Mouse (Mus musculus) yolk sac, embryonic 10.5 days (tissue): ENCODE measurements around the gene Synj1.

Experiments used
- DNase-seq: peaks from one replicate; pipeline ENCODE4 v3.0.0-alpha.2; 2017; ENCODE audit warnings: low spot score

Synj1 gene

DNA sequence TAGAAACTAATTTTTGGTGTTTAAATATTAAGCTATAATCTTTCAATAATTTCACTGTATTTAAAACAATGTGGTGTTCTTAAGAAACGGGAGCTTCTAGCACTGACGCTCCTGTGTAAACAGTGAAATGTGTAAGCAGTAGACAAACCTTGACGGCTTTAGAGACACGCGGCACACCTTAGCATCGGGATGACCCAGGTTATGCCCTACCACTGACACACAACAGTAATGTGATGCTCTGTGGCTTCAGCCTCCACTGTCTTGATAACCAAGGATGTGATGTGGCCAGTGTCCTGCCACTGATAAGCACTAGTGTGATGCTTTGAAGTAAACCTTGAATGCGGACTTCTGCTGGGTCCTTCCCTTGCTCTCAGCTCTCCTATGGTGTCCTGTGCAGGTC is 69.9 kb downstream of the Synj1 start:
- no peak for DNase-seq

DNA sequence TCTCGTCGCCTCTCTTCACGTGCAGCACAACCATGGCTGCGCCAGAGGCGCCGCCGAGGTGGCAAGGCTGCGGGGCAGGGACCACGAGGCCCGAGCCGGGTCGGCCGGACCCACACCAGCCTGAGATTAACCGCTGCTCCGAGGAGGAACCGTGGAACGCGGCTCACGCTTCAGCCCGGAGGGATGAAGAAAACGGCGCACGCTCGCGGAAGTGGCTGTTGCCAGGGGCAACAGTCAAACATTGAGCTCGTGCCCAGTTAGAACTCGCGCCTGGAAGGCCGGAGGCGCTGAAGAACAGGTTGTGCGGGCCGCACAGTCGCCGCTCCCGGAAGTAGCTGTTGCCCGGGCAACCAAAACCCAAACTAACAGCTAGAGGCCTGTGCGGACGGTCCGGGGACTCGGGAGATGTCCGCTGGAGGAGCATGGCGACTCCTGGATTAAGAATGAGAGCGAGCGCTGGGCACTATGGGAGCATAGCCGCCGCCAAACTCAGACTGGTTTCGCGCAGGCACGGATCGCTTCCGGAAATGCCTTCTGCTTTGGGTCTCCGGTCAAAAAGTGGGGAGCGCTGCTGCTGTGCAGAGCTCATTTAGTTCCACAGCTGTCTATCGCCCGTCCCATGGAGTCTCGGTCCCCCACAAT is 76.3 kb downstream of the Synj1 start, which contains the start of gene Cfap298:
TSS of gene Cfap298 (minus strand) at position 428 of the 642 bp plus-strand sequence.
- DNase-seq: peak; percentile 96

DNA sequence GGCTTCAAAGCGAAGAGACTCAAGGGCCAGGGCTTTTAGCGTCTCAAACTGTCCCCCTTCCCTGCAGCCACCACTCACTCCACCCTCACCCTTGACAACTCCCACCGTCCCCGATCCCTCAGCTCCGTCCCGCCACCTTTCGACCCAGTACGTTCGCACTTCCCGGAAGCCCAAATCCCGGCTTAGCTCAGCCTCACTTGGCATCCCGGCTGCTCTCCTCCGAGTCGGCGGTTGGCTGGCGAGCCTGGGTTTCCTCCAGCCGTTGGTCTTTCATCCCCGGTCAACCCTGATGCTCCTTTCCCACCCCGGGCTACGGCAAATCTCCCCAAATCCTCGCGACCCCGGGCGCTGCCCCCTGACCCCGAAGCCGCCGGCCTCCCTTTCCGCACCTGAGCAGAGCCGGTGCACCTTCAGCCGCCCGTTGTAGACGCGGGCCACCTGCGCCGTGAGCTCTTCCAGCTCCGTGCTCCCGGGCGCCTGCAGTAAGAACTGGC is 76.9 kb downstream of the Synj1 start:
- DNase-seq: no peak

DNA sequence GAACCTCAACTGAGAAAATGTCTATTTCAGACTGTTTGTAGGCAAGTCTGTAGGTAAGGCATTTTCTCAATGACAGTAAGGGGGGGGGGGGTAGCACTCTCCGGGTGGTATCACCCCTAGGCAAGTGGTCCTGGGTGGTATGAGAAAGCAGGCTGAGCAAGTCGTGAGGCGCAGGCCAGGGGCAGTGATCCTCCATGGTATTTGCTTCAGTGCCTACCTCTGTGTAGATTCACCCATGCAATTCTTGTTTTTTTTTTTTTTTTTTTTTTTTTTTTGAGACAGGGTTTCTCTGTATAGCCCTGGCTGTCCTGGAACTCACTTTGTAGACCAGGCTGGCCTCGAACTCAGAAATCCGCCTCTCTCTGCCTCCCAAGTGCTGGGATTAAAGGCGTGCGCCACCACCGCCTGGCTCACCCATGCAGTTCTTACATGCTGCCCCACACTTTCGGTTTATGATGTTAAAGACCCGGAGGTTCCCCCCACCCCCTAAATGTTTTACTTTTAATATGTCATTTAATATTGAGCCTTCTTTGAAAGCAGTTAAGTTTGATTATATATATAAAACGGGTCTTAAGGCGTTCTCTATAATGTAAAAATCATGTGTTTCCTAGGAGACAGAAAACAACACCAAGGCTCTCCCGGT is 77.5 kb downstream of the Synj1 start:
- DNase-seq: no peak

DNA sequence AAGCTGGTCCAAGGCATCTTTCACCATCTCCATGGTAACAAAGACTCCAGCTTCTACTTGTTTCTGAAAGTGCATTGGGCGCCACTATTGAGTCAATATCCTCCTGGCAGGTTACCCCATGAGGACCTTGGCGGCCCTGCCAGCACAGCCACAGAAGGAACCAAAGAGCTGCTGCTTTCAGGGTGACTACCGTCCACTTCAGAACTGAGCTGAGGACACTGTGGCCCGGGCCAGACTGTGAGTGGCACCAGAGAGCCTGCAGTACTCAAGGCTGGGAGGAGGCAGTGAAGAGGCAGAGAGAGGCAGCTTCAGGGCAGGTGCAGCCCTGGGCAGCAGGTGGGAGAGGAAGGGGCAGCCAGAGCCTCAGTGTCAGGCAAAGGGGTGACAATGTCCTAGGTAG is 83.7 kb downstream of the Synj1 start:
- no peak for DNase-seq

DNA sequence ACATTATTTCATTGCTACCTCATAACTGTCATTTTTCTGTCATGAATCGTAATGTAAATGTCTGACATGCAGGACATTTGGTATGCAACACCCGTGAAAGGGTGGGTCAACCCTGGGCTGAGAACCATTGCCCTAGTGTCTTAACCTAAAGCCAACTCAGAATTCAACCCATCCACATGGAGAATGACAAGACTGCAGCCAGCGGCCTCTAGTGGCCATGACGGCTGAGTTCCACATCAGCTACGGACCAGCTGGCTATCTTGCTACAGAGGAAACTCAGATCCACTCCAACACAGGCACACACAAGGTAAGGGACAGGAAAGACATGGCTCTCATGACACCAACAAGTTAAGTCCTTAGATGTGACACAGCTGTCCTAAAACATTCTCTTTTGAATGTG is 85.6 kb downstream of the Synj1 start:
- DNase-seq: peak; percentile 49

DNA sequence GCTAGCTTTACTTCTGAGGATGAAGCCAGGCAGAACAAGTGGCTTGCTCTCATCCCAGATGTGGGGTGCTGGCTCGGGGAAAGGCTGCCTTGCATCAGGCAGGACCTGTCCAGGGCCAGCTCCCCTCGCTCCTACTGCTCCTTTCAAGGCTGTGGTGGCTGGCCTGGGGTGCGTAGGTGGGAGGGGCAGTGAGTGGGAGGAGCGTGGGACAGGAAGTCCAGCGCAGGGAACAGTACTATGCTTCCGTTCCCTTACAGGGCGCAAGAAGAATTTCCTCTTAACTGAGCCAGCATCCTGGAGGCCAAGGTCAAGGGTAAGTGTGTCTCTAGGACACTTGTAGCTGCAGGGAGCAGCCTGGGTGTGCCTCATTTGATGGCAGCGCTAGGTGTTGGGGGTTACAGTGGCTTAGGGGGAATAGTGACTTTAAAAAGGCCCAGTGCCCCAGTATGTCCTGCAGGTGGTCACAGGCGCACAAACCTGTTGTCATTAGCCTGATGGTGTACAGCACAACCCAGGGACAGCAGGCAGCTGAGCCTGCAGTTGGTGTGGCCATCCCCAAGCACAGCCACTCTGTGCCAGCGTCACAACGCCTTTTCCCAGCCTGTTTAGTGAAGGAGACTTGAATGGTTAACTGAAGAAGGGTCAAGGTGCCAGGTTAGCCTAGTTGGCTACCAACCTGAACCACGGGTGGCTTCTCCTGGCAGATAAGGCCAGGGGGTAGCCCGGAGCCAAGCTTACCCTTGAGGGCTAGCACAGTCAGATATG is 86.3 kb downstream of the Synj1 start:
- DNase-seq: no peak

DNA sequence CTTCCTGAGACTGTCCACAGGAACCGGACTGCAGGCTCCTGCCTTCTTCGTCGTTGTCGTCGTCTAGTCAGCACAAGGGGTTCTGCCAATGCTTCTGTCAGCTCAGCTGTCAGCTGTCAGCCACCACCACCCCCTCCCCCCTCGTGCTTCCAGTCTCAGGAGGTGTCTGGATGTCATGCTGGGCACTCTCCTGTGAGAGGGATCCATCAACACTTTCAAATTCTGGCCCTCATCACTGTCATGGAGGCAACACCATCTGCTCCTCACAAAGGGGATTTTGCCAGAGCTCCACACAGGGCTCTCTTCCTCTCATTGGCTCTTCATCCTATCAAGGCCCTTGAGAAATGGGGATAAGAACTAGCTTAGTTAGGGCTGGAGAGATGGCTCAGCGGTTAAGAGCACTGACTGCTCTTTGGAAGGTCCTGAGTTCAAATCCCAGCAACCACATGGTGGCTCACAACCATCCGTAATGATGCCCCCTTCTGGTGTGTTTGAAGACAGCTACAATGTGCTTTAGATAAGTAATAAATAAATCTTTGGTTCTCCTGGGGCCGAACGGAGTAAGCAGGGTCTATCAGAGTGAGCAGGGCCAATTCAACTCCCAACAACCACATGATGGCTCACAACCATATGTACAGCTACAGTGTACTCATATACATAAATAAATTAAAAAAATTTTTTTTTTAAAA is 89.5 kb downstream of the Synj1 start:
- no peak for DNase-seq

DNA sequence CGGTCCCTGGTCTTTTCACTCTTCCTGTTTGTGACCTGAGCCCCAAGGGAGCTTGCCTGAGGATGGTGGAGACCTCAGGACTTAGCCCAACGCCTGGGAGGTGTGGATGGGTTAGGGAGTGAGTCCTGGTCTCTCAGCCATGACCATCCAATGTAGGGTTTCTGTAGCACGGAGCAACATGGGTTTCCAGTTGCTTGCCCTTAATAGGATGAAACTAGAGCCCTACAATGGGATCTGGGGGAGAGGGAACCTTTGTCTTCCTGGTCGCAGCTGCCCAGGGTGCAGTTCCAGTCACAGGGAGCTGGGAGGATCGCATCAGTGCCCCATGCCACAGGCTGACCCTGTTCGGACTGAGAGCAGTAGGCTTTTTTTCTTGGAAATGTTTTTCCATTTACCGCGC is 94.0 kb downstream of the Synj1 start:
- DNase-seq: no peak

DNA sequence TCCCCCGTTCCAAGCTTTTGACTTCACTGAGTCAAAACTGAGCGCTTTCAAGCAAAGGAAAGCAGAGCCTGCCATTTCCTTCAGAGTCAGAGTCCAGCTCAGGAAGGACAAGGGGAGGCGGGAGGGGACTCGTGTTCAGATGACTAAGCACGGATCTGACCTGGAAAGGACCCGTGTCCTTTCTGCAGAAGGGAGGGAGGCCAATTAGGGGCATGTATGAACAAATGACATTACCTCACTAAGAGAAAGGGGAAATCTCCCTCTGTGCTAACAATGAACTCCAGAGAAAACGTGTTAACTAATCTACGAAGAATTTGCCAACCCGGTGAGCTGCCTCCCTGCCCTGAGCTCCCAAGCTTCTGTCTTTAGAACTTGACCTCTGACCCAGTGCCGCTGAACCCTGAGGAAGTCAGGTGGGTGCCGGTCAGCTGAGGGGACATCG is 95.0 kb downstream of the Synj1 start:
- DNase-seq: peak; percentile 80

DNA sequence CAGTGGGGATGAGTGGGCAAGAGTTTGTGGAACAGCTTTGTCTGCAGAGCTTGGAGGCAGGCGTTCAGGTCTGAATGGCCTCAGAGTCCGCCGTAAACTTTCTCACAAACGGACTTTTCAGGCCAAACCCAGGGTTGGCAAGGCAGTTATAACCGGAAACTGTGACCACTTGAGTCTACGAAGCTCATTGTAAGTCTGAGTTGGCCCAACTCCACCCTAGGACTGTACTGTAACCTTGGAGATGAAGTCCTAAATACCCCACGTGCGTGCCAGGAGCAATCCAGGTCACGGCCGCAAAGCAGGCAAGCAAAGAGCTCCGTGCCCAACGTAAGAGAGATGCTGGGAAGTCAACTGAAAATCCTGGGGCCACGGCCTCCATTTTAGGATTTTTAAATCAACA is 99.3 kb downstream of the Synj1 start:
- no peak for DNase-seq

DNA sequence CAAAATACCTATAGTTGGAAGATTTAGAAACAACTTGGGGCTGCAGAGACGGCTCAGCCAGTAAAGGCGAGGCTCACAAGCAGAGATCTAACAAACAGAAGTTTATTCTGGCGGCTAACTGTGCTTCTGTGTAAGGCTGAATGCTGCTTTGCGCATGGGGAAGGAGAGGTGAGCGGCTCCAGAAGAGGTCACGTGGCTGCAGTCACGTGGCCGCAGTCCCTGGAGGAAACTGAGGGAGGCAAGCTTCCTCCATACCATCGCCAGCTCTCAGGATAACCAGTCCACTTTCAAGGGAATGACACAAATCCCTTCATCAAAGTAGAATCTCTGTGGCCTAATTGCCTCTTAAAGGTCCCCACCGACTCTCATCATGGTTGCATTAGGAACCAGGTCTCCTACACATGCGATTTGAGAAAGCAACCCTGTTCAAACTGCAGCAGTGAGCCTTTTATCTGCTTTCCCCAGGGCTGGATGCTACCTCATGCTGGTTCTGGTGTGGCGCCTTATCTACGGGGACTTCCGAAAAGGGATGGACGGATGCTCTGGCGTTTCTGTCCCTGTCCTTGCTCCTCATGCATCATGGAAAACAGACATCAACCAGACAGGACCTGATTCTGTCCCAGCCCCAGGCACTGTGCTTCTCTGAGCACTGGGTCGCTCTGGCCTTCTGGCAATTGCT is 100.1 kb downstream of the Synj1 start:
- no peak for DNase-seq

DNA sequence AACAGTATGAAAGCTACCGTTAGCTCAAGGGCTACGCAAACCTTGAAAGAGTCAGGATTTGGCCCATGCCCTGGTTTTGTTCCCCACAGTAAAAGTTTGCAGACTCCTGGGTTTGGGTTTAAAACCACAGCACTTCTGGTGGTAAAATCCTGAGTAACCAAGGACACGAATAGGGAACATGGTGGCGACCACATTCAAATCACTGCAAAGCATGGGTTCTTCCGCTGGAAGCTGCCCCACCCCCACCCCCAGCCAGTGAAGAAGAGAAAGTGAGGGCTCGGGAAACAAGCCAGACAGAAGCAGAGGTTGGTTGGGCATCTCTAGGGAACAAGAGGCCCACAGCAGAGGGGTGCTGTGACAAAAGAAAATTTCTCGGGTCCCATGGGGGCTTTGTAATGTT is 103.9 kb downstream of the Synj1 start:
- no peak for DNase-seq

DNA sequence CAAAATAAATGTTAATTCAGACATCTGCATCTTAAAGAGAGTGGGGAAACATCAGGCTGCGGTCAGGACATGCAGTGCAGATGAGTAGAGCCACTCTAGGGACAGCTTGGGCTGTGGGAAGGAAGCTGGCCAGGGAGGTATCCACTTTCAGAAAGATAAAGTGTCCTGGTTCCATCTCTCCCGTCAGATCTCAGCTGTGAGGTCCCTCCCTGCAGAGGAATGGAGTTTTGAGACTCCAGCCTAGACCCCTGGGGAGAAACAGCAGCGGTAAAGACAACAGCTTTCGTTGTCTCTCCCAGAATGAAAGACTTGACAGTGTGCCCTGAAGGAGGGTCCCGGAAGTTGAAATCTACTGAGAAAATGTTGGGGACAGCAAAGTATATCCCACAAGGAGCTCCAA is 107.8 kb downstream of the Synj1 start:
- DNase-seq: no peak

DNA sequence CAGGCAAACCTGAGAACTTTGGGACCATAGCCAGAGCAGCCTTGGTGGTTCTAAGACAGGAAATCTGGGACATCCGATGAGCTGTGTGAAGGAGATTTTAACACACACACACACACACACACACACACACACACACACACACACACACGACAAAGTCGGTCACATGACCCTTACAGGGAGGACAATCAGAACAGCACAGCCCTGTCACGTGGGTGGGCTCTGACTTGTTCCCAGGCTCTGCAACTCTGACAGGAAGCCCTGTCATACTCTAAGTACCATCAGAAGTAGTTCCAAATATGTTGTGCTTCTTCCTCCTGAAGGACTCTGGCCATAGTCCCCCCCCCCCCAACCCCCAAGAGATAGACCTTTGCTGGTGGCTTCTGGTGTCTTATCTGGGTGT is 109.7 kb downstream of the Synj1 start:
- no peak for DNase-seq

DNA sequence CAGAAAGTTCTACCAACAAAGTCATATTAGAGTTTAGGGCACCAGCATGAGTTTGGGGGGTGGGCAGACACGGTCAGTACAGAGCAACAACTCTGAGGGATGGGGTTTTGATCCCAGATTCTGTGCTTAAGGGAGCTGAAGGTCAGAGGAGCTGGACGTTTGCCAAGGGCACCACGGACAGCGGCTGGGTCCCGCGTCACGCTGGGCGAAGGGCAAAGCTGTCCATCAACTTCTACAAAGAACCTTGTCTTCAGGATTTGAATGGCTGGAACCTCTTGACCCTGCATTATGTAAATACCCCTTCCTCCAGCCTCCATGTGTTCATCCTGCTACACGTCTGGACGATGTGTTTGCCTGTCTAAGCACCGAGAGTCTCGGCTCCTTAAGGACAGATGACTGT is 111.6 kb downstream of the Synj1 start:
- DNase-seq: peak; percentile 13

DNA sequence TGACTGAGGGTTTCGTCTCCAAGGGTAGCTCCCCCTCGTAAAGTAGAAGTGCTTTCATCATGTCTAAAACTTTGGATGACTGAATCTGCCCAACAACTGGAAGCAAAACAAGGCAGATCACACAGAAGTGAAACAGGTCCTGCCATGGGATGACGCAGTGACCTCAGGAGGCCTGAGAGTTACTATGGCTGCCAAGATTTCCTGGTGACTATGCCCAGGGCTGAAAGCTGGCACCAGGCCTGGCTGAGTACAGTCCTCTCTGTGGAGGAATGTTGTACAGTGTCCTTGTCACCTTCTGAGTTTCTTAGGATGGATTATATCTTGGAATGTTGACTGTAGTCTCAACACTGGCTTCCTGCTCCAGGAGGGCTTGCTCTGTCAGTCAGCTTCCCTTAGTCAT is 113.5 kb downstream of the Synj1 start:
- no peak for DNase-seq

DNA sequence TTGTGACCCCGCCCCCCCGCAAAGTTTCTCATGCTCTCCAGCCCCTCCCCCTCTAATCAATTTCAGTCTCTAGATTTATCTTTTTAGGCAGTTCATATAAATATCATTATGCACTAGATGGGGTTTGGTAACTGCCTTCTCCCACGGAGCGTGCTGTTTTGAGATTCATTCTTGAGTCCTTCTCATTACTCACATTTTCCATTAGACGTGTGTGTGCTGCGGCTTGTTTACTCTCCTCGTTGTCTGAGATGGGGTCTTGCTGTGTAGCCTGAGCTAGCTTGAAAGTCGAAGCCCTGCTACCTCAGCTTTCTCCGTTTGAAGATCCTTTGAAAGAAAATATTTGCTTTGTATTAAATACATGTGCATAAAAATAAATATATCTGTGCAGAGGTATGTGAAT is 117.3 kb downstream of the Synj1 start:
- DNase-seq: no peak

DNA sequence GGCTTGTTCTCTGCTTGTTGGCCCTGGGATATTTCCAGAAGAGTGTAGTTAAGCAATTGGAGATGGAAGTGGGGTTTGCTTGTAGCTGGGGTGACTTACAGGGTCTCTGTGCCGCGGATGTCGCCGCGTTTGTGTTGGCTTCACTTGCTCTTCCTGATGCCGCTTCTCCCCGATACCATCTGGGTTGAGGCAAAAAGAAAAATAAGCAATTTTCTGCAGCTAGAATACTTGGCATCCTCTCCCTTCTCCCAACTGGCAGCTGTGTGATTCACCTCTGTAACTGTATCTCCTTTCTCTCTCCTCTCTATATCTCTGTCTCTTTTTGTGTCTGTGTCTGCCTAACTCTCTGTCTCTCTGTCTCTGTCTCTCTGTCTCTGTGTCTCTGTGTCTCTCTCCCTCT is 118.1 kb downstream of the Synj1 start:
- no peak for DNase-seq

DNA sequence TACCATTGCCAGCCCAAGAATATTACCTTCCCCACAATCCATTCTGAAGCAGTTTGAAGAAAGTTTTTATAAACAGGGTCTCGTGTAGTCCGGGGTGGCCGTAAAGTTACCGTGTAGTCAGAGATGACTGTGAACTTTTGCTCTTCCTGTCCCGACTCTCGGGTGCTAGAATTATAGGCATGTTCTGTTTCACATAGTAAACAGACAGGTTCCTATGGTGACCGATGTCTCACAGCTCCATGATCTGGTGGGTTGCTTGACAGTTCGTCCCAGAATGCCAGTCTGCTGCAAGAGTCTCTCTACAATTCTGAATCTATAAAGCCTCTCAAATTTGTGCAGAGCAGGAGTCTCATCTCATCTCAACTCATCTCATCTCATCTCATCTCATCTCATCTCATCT is 119.0 kb downstream of the Synj1 start:
- no peak for DNase-seq

DNA sequence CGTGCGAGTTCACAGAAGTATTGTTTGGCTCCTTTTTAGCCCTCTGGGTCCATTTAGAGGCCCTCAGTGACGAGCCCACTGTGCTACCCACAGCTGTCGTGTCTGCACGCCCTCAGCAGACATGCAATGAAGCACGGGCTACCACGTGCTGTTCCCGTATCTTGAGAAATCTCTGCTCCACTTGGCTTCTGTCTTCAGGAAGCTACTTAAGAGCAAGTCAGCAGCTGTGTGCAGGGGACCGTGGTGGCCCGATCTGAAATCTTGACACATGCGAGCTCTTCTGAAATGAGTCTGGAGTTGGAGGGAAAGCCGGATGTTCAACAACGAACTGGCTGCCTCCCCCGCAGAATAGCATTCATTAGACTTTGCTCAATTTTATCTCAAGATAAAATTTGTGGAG is 119.5 kb downstream of the Synj1 start:
- no peak for DNase-seq

DNA sequence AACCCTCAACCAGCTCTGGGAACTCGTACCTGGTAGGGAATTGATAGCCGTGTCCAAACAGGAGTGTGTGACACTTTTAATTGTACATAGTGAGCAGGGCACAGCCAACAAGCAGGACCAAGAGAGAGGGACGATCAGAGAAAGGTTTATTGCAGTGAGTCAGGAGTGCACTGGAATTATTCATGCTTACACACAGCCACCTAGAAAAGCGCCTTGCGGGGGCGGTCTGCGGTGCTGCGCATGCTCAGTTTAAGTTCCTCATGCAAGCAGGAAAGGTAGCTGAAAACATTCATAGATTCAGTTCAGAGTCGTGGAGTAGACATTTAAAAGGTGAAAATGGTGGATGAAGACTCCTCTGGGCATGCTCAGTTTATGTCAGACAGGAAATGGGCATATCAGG is 120.4 kb downstream of the Synj1 start:
- DNase-seq: no peak
